Mouse (Mus musculus): Measurements from ENCODE around the gene Plcb3. TPM values are rescaled to one million over a fixed set of nuclear protein-coding genes. Genes with fewer than 3 reads are reported as not detected.

The Plcb3 gene
- polyA plus RNA-seq, 1 experiment from 2014 or later = 20.6 TPM

Small RNA genes lying within 50 kb of the gene (microRNA-seq; reads per million reads assigned to microRNA genes)
- 2.1 reads per million for gene Mir6990 (ENCODE audit: borderline number of aligned reads)

Other genes starting within 250 kb of the Plcb3 start
- 11.5 and 12.6 TPM in 2 replicates for gene Rps6ka4, start 135.8 kb downstream of the Plcb3 start, polyA plus RNA-seq (2014; fragmentation: Nextera tagmentation; extraction: Ambion mirVana)
- 2.8 and 4.4 TPM in 2 replicates for gene Ccdc88b, start 118.3 kb downstream of the Plcb3 start, polyA plus RNA-seq (2014; fragmentation: Nextera tagmentation; extraction: Ambion mirVana)
- gene Trmt112, start 66.8 kb downstream of the Plcb3 start, polyA plus RNA-seq (2014; fragmentation: Nextera tagmentation; extraction: Ambion mirVana) = 167 and 169 TPM in 2 replicates
- gene Prdx5, start 66.4 kb downstream of the Plcb3 start, polyA plus RNA-seq (2014; fragmentation: Nextera tagmentation; extraction: Ambion mirVana) = 106 and 117 TPM in 2 replicates
- gene Esrra, start 54.7 kb downstream of the Plcb3 start, polyA plus RNA-seq (2014; fragmentation: Nextera tagmentation; extraction: Ambion mirVana) = 4.1 and 5.9 TPM in 2 replicates
- 0.49 and 0.91 TPM in 2 replicates for gene Catsperz, start 51.1 kb downstream of the Plcb3 start, polyA plus RNA-seq (2014; fragmentation: Nextera tagmentation; extraction: Ambion mirVana)
- gene Kcnk4, start 42.0 kb downstream of the Plcb3 start, polyA plus RNA-seq (2014; fragmentation: Nextera tagmentation; extraction: Ambion mirVana) = 0.18 and 0.38 TPM in 2 replicates
- gene Bad, start 34.6 kb downstream of the Plcb3 start, polyA plus RNA-seq (2014; fragmentation: Nextera tagmentation; extraction: Ambion mirVana) = 51.9 and 54.7 TPM in 2 replicates
- gene Gpr137, start 34.0 kb downstream of the Plcb3 start, polyA plus RNA-seq (2014; fragmentation: Nextera tagmentation; extraction: Ambion mirVana) = 18.2 and 18.9 TPM in 2 replicates
- gene Ppp1r14b, start 1.5 kb downstream of the Plcb3 start, polyA plus RNA-seq (2014; fragmentation: Nextera tagmentation; extraction: Ambion mirVana) = 189 and 221 TPM in 2 replicates
- 111 and 124 TPM in 2 replicates for gene Fkbp2, start 4.0 kb upstream of the Plcb3 start, polyA plus RNA-seq (2014; fragmentation: Nextera tagmentation; extraction: Ambion mirVana)
- gene Vegfb, start 11.2 kb upstream of the Plcb3 start, polyA plus RNA-seq (2014; fragmentation: Nextera tagmentation; extraction: Ambion mirVana) = 24.3 and 28.8 TPM in 2 replicates
- gene Dnajc4, start 16.1 kb upstream of the Plcb3 start, polyA plus RNA-seq (2014; fragmentation: Nextera tagmentation; extraction: Ambion mirVana) = 14.0 and 14.7 TPM in 2 replicates
- 15.9 and 16.9 TPM in 2 replicates for gene Nudt22, start 19.6 kb upstream of the Plcb3 start, polyA plus RNA-seq (2014; fragmentation: Nextera tagmentation; extraction: Ambion mirVana)
- gene Trpt1, start 19.7 kb upstream of the Plcb3 start, polyA plus RNA-seq (2014; fragmentation: Nextera tagmentation; extraction: Ambion mirVana) = 3.9 and 4.9 TPM in 2 replicates
- gene Fermt3, start 43.0 kb upstream of the Plcb3 start, polyA plus RNA-seq (2014; fragmentation: Nextera tagmentation; extraction: Ambion mirVana) = 155 and 170 TPM in 2 replicates
- 356 and 387 TPM in 2 replicates for gene Stip1, start 63.5 kb upstream of the Plcb3 start, polyA plus RNA-seq (2014; fragmentation: Nextera tagmentation; extraction: Ambion mirVana)
- gene Macrod1, start 80.3 kb upstream of the Plcb3 start, polyA plus RNA-seq (2014; fragmentation: Nextera tagmentation; extraction: Ambion mirVana) = 5.9 and 6.7 TPM in 2 replicates
- gene Flrt1, start 129.3 kb upstream of the Plcb3 start, polyA plus RNA-seq (2014; fragmentation: Nextera tagmentation; extraction: Ambion mirVana) = 0.60 and 0.64 TPM in 2 replicates
- gene Otub1, start 229.8 kb upstream of the Plcb3 start, polyA plus RNA-seq (2014; fragmentation: Nextera tagmentation; extraction: Ambion mirVana) = 139 and 140 TPM in 2 replicates
- gene Cox8a, start 241.1 kb upstream of the Plcb3 start, polyA plus RNA-seq (2014; fragmentation: Nextera tagmentation; extraction: Ambion mirVana) = 1,017 and 1,108 TPM in 2 replicates